Mouse (Mus musculus): Measurements from ENCODE around the gene Arih1.

GRCm38 (mm10) chr9:59375626-59376025, 110.8 kb downstream of the Arih1 start:
- TF ChIP-seq ZC3H11A (IDR thresholded peaks at IDR 0.05; ENCODE audit: borderline replicate concordance, low read depth, low read length) (no peak), HCFC1 (IDR thresholded peaks at IDR 0.05; ENCODE audit: borderline replicate concordance, insufficient read depth, low read length) (no peak), ZNF384 (IDR thresholded peaks at IDR 0.05; ENCODE audit: low read depth, low read length) (no peak)
